Mouse (Mus musculus) megakaryocyte-erythroid progenitor cell, adult 5-6 weeks (primary cell): Measurements from ENCODE around the gene Kifc3. TPM values are rescaled to one million over a fixed set of nuclear protein-coding genes. Genes with fewer than 3 reads are reported as not detected.

Experiments used
- total RNA-seq, 2 experiments: library from RNA; stranded (forward) in 1 of 2; stranded (reverse) in 1 of 2; fragments of 200-1000, 215-1000 nt in 1 of 2; fragments of >200 nt in 1 of 2; fragmentation: Nextera tagmentation in 1 of 2; gene quantifications; 2 replicates each; pipeline ENCODE4 v1.2.3; 2014 to 2017

Gene Kifc3
- total RNA-seq, 2 experiments from 2014 or later: 1.4 TPM; not detected in 1

Other genes starting within 250 kb of the Kifc3 start
- 150 and 156 TPM in 2 replicates for gene Adgrg1, start 228.1 kb downstream of the Kifc3 start, total RNA-seq (2014; fragmentation: Nextera tagmentation)
- gene Adgrg1, start 228.1 kb downstream of the Kifc3 start, total RNA-seq (2017): 85.4 and 123 TPM in 2 replicates
- 30.9 and 44.1 TPM in 2 replicates for gene Adgrg3, start 185.1 kb downstream of the Kifc3 start, total RNA-seq (2014; fragmentation: Nextera tagmentation)
- gene Adgrg3, start 185.1 kb downstream of the Kifc3 start, total RNA-seq (2017): 20.4 and 46.4 TPM in 2 replicates
- 0.68 TPM in 1 of 2 replicates, not detected in the other for gene Drc7, start 147.7 kb downstream of the Kifc3 start, total RNA-seq (2014; fragmentation: Nextera tagmentation)
- 0.84 and 2.0 TPM in 2 replicates for gene Drc7, start 147.7 kb downstream of the Kifc3 start, total RNA-seq (2017)
- gene Katnb1, start 121.6 kb downstream of the Kifc3 start, total RNA-seq (2014; fragmentation: Nextera tagmentation): 7.7 and 18.8 TPM in 2 replicates
- gene Katnb1, start 121.6 kb downstream of the Kifc3 start, total RNA-seq (2017): 19.4 and 27.5 TPM in 2 replicates
- gene Cngb1, start 103.8 kb upstream of the Kifc3 start, total RNA-seq (2014; fragmentation: Nextera tagmentation): 0.47 and 0.72 TPM in 2 replicates
- 0.19 and 11.8 TPM in 2 replicates for gene Cngb1, start 103.8 kb upstream of the Kifc3 start, total RNA-seq (2017)
- gene Tepp, start 107.8 kb upstream of the Kifc3 start, total RNA-seq (2014; fragmentation: Nextera tagmentation): not detected in 2 replicates
- not detected in 2 replicates for gene Tepp, start 107.8 kb upstream of the Kifc3 start, total RNA-seq (2017)
- gene Zfp319, start 129.1 kb upstream of the Kifc3 start, total RNA-seq (2014; fragmentation: Nextera tagmentation): 1.7 and 4.3 TPM in 2 replicates
- 1.0 and 1.8 TPM in 2 replicates for gene Zfp319, start 129.1 kb upstream of the Kifc3 start, total RNA-seq (2017)
- 12.3 and 16.9 TPM in 2 replicates for gene Usb1, start 129.5 kb upstream of the Kifc3 start, total RNA-seq (2014; fragmentation: Nextera tagmentation)
- gene Usb1, start 129.5 kb upstream of the Kifc3 start, total RNA-seq (2017): 5.1 and 9.4 TPM in 2 replicates
- gene Mmp15, start 149.5 kb upstream of the Kifc3 start, total RNA-seq (2014; fragmentation: Nextera tagmentation): 0.20 TPM in 1 of 2 replicates, not detected in the other
- 0.11 and 0.28 TPM in 2 replicates for gene Mmp15, start 149.5 kb upstream of the Kifc3 start, total RNA-seq (2017)
- gene Cfap20, start 232.1 kb upstream of the Kifc3 start, total RNA-seq (2014; fragmentation: Nextera tagmentation): 53.9 and 69.9 TPM in 2 replicates
- 64.6 and 71.3 TPM in 2 replicates for gene Cfap20, start 232.1 kb upstream of the Kifc3 start, total RNA-seq (2017)